Mouse (Mus musculus) B cell, adult 2 months (primary cell): Measurements from ENCODE around the gene Kcna2.

Experiments
- DNase-seq, 2 experiments: peaks; one replicate each; pipeline ENCODE4 v3.0.0; 2022

Gene Kcna2

DNA sequence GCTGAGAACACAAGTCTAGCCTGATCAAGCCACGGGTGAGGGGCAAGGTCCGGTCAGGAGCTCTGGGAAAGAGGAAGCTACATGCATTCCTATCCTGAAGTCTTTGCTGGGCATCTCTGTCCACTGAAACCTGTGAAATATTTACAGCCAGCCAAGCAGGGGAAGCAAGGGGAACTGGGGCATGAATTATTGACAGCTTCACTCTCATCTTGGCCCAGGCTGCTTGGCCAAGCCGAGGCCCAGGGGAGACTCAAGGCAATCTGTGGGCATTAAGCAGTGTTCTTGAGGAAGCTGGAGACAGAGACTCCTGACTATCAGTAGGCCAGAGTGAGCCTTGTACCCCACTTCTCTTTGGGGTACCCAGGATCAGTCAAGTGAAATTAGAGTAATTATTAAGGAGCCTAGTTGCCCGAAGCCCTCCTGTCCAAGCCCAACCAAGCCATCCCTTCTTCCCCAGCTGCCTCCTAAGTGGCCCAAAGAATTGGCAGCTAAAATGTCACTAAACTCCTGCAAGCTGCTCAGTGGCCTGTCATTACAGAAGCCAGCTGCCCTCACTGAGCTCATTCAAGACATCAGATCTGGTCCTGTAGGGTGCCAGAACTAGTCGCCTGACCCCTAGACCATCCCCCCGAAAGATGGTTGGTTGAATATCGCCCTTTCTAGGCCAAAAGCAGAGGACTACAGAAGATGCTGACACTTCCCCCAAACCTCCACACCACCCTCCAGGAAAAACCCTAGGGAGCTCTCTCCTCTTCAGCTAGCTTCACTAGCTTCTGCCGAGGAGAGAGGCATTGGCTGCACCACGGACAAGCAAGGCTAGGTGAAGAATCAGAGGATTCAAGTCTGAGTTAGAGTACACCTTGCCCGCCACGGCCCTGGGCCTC, 53.1 kb downstream of the Kcna2 start:
- no peak for DNase-seq

- DNase-seq: no peak
Observed at GRCm38 (mm10) chr3:107158856-107159255, 57.9 kb downstream of the Kcna2 start.

- peak; percentile 12 to 17 for DNase-seq
Observed at GRCm38 (mm10) chr3:107159418-107159817, 58.5 kb downstream of the Kcna2 start.

DNA sequence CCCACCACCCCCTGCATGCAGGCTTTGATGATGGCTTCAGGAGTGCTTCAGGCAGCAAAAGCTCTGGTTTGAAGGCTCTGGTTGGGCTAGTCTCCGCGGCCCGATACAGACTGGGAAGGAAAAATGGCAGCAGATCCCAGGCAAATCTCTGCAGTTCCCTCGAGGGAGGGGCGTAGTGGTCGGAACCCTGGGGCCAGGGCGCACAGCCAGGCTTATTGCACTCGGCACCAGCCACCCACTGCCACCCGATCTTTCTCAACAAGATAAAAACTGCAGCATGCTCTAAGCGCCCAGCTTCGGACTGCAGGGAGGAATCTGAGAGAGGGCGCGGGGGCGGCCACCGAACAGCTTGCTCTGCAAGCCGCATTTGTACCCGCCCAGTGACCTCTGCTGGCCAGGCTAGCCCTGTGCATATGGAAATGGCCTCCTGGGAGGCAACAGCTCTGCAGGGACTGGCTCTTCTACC, 58.9 kb downstream of the Kcna2 start:
- no peak for DNase-seq

DNA sequence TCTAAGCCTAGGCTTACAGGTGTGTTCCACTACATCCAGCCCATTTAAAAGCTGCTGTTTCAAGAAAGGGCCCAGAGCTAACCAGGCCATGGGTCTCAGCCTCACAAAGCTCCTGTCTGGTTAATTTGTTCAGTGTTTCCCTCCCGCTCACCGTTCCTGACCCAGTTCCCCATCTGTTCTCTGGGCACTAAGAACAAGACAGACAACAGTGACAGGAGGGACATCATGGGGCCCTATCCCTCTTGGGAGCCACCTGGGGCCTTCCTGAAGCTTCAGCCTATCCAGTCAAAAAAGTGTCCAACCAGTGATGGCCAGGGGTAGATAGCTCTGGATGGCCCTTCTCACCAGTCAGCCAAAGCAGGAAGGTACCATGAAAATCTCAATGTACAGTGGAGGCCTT, 61.8 kb downstream of the Kcna2 start:
- DNase-seq: no peak
